Mouse (Mus musculus) lung, postnatal 10 days (tissue): ENCODE results near the gene 4930402F06Rik.

Experiments
- DNase-seq: peaks from one replicate; pipeline ENCODE4 v3.0.0; 2021

Gene 4930402F06Rik

DNA sequence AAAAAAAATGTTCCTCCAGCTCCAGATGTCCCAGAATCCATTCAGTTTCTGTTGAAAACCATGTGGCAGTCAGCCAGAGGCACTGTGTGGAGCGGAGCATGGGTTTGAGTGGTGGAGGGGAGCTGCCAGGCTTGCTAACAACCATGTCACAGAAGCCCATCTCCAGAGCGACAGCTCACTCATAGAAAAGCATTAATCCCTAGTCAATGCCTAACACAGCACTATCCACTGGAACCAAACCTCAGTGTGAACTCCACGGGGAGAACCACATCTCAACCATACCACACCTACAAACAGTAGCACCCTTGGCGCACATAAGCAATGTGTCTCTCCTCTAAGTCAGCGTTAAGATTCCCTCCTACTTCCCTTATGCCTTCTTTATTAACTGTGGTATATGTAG, at the start of gene 4930402F06Rik:
4930402F06Rik (minus strand) TSS at position 80 of the 400 bp plus-strand sequence.
- peak; percentile 43 for DNase-seq

DNA sequence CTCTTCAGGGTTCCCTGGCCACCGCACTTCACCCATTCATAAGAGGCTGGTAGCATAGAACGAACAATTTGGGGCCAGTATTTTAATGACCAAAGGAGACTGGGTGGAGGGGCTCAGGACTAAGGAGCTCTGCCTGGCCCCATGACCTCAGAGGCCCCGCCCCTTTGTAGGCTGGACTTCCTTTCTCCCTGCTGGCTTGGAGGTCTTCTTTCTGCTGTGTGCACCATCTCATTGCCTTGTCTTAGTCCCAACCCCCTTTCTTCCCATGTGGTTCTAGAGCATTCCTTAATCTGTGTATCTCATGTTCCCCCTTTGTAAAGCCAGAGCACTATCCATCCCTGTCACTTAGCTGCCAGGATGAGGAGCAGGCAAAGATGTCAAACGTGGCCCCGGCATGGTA, 49.3 kb upstream of the 4930402F06Rik start:
- DNase-seq, result peak; percentile 56

DNA sequence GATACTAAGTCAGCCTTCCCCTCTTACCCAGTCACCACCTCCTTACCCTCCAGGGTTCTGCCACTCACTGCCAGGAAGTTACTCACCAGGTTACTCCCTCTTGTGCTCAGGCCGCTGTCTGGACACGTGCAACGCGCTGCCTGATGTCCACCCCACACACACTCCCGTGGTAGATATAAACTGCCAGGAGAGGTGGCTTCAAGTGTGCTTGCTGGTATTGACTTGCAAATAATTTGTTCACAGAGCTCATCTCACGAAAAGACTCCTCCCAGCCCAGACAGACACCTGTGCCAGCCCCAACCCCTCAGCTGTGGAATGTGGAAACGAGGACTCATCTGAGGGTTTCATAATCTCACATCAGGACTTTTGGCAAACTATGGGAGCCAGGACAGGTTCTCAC, 48.6 kb upstream of the 4930402F06Rik start:
- peak; percentile 30 for DNase-seq

DNA sequence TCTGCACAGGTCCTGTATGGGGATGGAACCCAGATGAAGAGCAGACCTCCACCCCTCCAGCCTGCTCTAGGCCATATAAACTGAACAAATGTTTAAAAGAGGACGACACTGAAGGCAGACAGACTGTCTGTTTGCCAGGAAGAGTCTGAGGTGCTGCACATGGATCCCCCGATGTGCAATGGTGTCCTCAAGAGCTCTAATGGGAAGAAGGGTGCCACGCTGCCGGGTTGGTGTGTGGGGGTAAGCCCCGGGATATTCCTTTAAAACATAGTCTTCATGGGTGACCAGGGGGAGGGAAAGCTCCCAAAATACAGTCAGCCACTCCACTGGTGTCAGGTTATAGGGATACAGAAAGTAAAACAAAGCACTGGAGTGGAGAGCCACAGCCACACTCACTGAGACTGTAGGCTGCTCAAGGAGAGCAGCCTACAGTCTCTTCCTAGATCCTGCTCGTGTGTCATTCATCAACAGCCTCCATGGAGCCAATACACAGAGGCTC, 47.8 kb upstream of the 4930402F06Rik start:
- DNase-seq, result no peak

DNA sequence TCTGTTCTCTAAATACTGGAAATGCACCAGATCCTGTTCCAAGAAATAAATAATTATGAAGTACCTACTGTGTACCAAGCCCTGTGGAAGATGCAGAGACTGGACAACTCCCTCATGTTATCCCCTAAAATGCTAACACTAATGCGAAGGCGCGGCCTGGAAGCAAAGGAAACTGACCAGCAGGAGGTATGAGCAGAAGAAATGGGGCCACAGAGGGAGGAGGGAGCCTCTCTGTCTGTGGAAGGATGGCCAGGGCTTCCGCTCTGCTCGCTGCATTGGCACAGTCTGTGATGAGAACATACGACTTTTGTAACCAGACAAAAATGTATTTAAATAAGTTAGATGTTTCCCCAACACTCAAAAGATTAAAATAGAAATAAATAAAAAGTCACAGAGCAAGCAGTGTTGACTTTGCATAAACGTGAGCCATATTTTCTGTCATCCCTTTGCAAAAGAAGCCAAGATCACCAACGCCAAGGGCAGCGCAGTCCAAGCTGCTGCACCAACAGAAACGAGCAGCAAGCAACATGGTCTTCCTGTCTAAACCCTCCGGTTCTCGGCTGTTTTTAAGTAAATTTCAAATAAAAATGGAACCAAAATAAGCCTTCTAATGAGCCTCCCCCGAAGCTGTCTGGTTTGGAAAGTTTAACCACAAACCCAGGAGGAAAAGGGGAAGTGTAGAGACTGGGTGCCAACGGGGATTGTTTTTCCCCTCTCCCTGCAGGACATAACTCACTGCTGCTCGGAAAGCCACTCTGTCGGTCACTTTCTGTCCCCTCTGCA, 47.2 kb upstream of the 4930402F06Rik start:
- peak; percentile 73 for DNase-seq

DNA sequence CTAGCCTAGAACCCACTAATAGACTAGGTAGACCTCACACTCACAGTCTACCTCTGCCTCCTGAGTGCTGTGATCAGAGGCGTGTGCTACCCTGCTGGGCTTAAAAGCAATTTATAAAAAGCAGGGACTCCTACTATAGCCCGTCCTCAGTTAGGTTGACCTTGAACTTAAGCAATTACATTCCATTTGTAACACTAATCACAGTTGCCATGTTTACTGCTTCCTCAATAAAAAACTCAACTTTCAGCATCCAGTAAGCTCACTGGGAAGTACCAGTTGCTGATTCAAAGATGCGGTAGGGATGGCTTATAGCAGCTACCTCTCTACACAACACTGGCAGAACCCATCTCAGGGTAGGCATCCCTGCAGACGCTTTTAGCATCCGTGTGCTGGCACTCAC, 46.4 kb upstream of the 4930402F06Rik start:
- DNase-seq, result no peak

DNA sequence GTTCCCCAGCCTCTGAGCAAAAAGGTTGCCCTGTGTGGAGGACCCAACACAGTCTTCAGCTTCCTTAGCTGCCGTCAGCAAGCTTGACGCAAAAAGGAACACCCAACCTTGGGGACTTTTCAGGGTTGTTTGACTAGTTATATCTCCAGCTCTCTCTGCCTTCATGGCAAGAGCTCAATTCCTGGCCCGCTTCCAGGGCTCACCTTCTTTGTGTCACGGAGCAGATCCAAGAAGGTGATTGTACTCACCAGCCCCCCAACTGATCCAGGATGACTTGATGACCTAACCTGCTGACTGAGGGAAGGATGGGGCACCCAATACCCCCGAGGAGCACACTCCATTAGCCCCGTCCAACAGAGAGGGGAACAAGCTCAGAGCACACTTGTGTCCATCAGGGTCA, 45.1 kb upstream of the 4930402F06Rik start:
- no peak for DNase-seq

DNA sequence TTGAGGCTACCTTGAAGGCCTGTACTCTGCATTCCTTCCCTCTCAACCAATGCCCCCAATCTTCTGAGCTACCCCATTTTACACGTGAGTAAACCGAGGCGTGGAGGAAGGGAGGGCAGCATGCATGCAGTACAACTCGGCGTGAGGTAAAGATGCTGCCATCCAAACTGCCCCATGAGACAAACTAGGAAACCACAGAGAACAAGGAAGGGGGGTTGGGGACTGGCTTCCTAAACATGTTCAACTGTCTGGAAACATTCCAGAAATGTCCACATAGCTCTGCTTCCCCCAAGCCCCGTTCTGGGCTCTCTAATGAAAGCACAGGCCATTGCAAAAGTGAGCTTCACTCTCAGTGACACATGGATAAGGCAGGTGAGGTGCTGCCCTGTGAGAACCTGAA, 44.4 kb upstream of the 4930402F06Rik start:
- DNase-seq, result no peak

DNA sequence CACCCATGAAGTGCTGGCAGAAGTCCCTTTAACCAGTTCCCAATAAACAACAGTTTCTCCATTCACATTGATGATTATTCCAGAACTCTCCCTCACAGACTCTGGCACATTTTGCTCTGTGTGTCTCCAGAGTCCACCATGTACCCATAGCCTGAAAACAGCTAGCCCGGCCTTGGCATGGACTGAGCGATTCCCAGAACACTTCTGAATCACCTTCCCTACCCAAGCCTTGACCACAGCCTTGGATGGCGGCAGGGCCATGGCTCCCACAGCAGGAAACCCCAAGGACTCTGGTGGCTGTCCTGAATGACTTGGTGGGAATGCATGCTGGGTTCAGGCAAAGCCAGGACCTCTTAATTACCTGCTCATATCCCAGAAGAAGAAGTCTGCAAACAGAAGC, 43.5 kb upstream of the 4930402F06Rik start:
- DNase-seq, result no peak

DNA sequence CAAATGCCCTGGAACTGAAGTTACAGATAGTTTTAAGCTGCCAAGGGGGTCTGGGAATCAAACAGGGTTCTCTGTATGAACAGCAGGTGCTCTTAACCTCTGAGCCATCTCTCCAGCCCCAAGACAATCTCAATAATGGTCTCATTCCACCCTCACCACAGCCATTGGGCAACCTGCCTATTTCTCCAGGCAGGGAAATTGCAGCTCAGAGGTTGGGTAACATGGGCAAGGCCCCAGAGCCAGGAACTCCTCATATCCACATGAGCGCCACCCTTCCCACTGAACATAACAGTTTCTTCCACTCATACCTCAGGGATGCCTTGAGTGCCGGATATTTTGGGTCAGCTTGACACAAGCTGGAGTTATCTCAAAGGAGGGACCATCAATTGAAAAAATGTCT, 40.8 kb upstream of the 4930402F06Rik start:
- DNase-seq, result no peak

DNA sequence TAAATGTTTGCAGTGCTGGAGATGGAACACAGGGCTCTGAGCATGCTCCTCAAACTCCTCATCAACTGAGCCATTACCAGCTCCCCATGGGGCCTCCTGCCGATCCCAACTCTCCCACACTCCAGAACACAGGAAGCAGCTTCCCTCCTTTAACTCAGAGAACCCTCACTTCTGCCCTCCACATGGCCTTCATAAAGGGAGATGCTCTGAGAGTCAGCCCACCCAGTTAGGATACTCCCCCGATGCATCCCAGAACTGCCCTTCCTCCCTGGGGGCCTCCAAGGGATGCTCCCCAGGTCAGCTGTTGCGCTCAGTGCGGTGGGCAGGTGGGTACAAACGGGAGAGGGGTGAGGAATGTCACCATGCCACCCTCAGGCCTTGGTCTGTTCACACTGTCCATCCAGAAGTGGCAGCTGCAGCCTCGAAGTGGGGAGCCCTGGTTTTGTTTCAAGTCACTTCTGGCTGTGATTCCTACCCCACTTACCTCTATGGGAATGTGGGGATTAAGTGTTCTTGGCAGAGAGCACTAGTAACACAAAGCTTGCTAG, 37.7 kb upstream of the 4930402F06Rik start:
- no peak for DNase-seq

DNA sequence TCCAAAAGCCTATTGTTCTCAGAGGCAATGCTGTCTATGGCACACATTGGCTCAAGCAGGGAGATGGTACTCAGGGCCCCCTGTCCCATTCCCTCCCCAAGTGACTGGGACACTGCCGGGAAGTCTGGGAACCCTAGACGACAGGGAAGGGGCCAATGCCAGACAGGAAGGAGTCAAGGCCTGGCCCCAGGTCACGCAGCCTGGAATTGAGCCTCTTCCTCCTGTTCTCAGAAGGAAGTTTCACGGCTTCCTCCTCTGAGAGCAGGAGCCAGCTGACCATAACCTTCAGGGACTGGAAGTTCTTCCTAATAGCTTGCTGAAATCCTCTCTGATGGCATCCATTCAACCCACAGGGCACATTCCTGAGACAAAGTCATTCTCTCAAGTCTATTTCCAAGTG, 36.5 kb upstream of the 4930402F06Rik start:
- peak; percentile 34 for DNase-seq

DNA sequence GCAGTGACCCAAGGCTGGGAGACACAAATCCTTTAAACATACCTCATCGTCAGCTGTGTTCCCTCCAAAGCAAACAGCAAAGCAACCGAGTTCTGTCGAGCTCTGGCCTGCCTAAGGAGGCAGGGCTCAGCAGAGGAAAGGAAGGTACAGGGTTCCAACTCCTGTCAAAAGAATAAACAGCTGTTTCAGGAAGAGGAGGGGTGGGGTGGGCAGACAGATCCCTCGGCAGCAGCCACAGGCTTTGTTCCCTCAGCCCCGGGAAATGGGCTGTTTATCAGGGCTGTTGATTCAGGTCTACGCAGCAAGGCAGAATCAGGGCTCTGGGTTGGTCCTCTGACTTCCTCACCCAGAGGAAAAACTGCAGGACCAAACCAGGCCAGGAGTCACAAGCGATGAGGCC, 35.5 kb upstream of the 4930402F06Rik start:
- peak; percentile 69 for DNase-seq

DNA sequence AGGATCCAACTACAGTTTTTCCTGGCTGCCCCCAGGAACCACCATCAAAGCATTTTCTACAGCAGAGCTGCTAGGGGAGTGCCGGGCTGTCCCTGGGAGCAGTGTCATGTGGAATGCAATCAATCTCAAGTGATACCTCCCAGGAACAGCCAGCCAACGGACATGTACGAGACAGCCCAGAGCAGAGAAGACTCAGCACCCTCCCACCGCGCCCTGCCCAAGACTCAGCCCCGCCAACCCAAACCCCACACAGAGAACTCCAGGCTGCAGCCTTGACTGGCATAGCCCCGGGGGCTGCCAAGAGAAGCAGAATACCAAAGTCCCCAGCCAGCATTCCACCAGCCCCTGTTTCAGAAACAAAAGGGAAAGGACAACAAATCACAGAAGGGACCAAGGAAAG, 35.0 kb upstream of the 4930402F06Rik start:
- peak; percentile 60 for DNase-seq

DNA sequence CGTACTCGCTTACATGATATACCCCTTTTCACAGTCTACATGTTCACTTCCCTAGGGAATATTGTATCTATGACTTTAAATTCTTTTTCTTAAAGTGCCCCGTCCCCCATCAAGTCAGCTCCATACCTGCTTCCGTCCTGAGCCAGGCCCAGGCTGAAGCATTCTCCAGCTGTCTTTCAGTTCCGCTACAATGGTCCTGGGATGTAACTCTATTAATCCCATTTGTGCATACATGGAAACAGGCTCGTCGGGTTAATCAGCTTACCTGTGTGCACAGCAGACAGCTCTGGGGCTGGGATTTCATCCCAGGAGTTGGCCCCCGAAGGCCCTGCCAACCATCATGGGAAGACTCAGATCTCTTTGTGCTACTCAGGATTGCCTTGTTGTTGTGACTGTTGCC, 33.8 kb upstream of the 4930402F06Rik start:
- DNase-seq, result no peak

DNA sequence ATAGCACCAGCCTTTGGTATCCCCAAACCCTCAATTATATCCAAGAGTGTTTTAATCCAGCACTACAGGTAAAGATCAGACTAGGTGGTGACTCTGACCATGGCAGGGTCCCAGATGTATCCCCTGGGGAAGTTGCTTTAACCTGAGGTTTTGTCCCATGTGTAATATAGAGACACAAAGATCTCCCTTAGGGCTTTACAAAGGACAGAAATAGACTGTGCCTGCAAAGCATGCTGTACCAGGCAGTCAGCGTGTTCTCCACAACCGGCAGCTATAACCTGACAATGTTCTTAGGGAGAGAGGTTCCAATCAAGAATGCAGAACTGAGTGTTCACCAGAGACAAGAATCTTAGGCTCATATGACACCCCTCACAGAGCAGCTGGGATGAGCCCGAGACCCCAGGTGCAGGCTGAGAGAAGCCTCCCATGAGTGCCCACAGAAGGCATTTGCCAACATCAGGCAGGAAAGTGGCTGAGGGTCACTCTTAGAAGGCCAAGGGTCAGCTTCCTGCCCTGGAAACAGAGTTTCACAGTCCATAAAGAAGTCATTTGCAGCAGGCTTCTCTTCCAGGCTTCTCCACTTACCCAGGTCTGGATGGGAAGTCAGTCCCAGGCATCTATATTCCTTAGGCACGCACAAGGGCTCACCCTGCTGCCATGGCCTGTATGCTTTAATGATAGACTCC, 31.8 kb upstream of the 4930402F06Rik start:
- DNase-seq, result no peak

DNA sequence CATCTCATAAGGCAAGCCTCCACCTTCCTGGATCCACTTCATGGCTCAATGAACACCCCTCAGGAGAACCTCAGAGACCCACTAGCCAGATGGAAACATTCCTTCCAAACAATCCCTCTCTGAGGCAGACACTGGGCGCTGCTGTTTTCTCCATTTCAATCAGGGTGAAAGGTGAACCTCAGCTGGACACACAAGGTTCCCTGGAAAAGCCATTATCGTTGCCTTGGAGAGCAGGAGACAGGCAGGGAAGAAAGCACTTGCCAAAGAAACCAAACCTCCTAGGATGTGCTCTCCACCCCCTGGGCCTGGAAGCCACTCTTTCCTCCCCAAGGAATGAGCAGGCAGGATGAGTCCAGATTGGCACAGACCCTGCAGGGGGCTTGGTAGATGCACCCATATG, 30.6 kb upstream of the 4930402F06Rik start:
- no peak for DNase-seq

DNA sequence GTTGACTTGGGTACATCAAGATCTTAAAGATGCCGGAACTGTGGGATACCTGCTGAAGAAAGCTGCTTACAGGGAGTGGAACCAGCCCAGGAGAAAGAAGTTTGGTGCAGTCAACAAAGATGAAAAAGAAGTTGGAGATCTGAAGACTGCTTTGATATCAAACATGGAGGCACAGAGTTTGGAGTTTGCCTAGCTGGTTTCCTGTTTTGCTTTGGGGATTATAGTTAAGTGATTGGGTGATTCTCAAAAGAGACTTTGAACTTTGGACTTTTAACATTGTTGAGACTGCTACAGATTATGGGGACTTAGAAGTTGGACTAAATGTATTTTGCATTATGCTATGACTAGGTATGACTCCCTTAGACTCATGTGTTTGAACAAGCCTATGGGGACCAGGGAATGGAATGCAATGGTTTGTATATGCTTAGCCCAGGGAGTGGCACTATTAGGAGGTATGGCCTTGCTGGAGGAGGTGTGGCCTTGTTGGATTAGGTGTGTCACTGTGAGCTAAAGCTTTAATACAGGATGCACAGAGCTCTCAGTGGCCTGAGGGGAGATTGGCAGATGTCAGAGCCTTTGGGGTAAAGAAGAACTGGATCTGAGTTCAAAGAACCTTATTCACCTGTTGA, 26.9 kb upstream of the 4930402F06Rik start:
- no peak for DNase-seq

DNA sequence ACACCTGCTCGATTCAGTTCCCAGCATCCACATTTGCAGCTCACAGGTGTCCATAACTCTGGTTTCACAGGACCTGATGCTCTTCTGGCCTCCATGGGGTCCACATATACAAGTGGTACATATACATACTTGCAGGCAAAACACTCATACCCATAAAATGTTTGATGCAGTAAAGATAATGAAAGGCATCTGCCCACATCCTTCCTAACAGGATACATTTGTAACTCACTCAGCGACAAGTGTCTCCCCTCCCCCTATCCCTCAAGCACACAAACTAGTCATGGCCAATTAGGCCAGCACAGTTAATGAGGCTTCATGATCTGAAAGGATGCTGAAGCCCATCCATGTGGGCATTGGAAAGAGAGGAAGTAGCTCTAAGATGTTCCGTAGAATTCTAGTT, 25.4 kb upstream of the 4930402F06Rik start:
- no peak for DNase-seq

DNA sequence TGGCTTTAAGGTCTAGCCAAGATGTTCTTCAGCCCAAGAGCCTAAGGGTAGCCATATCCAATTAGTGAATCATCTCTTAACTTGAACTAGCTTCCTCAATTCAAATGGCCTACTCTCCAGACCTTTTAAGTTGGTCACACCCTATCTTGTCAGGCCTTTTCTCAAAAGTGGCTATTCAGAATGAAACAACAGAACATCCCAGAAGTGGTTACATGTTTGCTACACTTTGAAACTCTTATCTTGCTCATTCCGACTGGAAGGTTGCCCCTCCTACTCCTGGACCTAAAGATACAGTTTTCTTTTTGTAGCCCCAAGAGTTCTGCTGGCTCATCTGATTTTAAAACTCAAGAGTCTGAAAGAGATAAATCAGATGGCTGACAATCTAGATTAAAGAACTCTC, 23.7 kb upstream of the 4930402F06Rik start:
- DNase-seq, result no peak

DNA sequence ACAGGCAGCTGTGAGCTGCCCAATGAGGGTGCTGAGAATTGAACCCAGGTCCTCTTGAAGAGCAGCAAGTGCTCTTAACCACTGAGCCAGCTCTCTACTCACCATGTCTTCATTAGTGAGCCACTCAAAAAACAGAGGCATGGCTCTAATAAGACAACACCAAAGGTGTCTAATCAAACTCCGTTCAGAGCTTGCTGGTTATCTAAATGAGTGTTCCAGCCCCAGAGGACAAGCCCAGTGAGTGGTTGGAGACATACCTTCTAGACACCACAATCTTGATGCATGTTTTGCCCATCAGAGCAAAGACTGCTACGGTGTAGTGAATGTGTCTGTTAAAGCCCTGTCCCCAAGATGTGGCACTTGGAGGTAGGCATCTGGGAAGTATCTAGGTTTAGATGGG, 22.7 kb upstream of the 4930402F06Rik start:
- DNase-seq, result no peak

DNA sequence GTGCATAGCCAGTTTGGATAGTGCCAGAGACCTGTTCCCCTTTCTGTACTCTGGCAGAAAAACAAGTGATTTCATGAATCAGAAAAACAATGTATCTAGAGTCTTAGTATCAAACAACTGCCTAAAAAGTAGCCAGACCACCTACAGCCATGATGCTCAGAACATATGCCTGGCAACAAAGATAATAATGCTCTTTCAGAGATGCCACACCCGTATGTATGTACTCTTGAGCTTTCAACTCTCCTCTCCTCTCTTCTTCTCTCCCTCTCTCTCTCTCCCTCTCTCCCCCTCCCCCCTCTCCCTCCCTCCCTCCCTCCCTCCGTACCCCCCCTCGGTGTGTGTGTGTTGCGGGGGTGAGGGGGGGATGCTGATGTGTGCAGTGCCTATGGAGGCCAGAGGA, 22.3 kb upstream of the 4930402F06Rik start:
- DNase-seq, result no peak

DNA sequence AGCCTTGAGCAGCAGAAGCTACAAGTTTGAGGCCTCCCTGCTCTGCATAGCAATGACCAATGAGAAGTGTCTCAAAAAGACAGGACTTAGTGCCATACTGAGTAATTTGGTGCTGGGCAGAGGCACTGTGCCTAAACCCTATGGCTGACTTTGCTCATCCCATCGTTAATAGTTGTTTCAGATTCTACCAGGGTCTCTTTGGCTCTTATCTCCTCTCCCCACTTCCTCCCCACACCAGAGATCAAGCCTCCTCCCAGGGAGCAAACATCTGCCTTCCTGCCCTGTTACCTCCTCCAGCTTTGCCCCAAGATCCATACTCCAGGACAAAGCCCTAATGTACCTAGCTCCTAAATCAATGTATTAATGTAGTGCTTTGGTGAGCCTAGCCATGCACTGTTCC, 20.3 kb upstream of the 4930402F06Rik start:
- no peak for DNase-seq

DNA sequence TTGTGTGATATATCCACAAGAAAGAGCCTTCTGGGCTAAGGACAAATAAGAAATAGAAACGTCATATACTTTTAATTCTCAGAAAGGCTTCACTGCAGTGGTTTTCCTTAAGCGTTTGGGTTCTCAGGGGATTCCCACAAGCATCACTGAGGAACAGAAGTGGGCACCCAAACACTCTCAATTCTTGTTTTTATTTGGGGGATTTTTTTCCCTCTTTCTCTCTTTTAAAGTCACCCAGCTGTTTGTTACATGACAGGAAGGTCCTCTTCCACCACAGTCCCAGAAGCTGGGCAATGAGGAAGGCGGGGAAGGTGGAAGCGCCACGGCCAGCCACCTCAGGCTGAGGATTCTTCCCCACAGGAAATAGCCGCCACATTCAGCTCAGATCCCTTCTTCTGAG, 19.5 kb upstream of the 4930402F06Rik start:
- DNase-seq, result no peak
